Mouse (Mus musculus) kidney, postnatal 4 days (tissue): ENCODE data around the gene Nphp1.
A peak's percentile ranks its signal among the peaks of the same experiment; 100 is the strongest.

ENCODE experiments used
- DNase-seq, 2 experiments: peaks; one replicate each; pipeline ENCODE4 v3.0.0; 2021; ENCODE audit warnings: mixed read lengths in 2 of 2

Gene Nphp1

DNA sequence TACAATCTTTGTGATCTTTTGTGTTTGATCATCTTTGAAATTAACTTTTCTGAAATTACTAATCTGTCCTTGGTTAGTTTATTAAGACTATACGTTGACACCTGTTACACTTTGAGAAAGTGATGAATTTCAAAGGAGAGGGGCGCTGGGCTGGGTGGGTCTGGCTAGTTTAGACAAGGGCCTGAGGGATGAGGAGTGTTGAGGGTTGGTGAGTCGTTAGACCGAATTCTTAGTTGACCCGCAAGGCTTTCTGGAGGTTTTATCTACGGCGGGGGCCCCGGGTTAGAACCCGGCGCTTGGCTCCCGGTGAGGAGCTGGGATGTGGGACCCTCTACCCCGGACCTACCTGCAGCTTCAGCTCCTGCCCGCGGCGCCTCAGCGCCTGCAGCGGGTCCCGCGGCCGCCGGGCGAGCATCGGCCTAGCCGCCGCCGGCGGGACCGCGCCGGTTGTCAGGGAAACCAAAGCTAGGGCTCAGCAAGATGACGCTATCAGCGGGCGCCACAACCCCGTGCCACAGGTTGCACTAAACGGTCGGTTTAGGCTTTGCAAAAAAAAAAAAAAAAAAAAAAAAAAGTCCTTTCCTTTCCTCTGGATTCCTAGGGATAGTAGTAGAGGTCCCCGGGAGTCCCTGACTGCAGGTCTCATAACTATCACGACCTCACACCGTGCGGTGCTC lies at the start of gene Nphp1:
Nphp1 (minus strand) TSS at position 458 of the 677 bp plus-strand sequence.
- DNase-seq = peak; percentile 93 to 94

DNA sequence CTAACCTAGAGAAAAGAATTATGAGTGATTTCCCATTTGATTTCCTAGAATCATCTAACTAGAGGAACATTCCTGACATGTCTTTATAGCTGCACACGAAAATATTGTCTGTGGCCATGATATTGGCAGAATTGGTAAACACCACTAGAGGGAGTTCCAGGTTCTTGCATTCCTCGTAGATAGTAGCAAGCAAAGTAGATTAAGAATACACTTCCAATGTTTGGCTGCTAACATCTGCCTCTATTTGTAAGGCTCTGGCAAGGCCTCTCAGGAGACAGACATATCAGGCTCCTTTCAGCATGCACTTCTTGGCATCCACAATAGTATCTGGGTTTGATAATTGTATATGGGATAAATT lies 44.1 kb upstream of the Nphp1 start:
- DNase-seq = no peak

DNA sequence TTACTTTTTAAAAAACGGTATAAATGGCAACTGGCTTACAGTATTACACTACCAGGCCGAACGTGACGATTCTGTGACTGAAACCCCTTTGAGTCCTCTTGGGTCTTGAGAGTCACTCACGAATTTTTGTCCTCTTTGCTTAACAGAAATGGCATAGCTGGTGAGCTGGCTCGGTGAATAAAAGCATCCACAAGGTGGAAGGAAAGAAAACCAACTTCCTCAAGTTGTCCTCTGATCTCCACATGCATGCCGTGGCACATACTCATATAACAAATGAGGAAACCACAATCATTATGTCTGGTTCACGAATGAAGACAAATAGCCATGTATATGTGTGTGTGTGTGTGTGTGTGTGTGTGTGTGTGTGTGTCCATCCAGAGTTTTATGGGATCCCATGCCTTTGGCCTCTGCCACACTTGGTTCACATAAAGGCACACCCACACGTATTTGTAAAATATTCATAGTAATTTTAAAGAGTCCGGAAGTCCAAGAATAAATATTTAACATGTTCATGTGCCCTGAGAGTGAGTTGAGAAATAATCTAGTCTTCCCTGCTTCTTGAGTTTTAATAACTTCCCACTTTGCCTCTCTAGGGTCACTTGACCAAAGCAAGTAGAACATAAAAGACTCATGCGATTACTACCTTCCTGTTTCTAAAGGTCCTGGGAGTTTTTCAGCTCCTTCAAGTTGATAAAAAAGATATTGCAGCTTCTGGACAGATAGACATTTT lies 43.6 kb upstream of the Nphp1 start:
- DNase-seq = no peak

DNA sequence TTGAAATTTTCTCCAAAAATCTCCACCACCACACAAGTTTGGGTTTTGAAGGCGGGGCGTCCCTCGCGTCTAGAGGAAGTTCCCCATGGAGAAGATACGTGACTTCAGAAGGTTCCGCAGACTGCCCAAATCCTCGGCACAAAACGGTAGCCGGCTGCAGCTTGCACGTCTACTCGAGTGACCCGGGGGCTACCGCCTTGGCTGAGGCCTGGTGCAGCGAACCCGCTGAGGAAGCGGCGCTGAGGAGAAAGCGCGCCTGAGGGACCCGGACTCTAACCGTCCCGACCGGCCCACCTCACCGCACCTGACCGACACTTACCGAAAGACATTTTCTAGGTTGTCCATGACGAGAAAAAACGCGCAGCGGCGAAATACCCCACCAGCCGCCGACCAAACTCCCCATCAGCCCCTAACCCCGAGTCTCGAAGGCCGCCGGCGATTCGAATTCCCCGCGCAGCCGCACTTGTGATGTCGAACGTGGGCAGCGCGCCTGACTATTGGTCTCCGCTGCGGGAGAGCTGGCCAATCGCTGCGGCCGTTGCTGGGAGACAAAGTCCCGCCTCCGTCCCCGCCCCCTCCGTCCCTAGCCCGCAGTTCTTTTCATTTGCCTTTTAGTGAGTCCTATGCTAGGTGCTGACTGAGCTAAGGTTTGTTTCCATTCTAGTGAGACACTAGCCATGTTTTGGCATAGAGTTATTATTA lies 42.9 kb upstream of the Nphp1 start, which contains the start of gene Bub1:
Bub1 (minus strand) TSS at position 465 of the 702 bp plus-strand sequence.
- DNase-seq = peak; percentile 98

DNA sequence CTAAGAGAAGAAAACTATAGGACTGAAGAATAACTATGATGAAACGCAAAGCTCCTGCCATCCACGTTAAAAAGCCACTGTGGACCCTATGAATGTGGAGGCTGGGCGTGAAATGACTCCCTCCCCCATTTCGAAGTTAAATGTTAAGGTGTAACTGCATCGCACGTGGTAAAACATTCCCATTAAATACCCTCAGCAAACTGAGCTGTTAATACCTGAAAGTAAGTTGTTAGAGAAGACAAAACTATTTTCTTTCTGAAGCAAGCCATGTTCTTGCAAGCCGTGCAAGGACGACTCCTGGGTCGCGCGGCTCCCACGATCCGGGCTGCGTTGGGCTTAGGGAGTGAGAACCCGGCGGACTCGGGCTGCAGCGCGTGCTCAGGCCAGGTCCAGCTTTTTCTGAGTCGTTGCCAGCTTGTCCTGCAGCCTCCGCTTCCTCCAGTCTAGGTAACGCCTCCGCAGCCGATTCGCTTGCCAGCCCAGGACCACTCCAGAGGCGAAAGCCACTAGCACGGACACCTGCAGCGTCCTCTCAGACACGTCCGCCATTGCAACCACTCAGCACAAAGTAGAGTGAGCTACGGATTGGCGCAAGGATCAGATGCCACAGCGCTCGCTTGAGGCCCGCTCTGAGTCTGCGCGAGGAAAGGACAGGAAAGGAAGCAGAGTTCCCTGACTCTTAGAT lies 3.4 kb upstream of the Nphp1 start, which contains the start of gene Mtln:
Mtln (minus strand) TSS at position 570 of the 685 bp plus-strand sequence.
- peak; percentile 91 to 94 for DNase-seq

DNA sequence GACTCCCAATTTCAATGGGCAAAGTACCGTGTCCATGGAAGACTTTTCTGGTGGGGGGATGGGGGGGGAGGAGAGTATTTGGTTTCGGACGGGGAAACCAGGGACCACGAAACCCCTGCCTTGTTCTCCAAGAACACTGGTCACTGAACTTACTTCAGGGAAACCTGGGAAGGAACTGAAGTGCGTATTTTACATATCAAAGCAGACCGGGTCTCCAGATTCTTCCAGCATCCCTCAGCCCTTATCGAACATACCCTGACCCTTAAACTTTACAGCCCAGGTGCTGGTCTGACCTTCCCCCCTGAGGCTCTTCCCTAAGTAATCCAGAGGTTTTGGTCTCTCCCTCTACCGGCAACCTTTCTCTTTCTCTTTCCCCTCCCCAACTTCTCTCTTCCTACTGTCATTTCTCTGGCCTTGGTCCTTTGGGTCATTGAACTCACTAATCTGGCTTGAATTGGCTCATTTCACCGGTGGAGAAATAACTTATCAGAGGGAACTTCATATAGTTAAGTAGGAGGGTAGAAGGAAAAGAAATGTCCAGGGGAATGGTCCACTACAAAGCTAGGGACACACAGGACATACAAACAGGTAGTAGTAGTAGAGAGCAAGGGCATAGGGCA lies 1.1 kb upstream of the Nphp1 start:
- DNase-seq = no peak

DNA sequence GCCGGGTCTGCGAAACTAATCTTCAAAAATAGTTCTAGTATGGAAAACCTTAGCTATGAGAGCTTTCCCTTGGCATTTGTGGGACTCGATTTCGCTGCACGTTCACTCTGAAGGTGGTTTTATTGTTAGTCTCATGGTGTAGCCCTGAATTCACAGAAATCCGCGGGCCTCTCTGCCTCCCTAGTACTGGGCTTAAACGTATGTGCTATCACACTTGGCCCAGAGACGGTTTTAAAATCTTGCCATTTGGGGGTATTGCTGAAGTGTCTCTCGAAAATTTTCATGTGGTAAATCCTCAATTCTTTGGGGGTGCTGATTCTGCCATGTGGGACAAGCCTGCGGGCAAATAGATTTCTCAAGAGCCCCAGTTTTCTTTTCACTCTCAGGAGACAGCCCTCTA lies 441 bp upstream of the Nphp1 start:
- peak in 1 of 2 experiments; percentile 41 for DNase-seq

DNA sequence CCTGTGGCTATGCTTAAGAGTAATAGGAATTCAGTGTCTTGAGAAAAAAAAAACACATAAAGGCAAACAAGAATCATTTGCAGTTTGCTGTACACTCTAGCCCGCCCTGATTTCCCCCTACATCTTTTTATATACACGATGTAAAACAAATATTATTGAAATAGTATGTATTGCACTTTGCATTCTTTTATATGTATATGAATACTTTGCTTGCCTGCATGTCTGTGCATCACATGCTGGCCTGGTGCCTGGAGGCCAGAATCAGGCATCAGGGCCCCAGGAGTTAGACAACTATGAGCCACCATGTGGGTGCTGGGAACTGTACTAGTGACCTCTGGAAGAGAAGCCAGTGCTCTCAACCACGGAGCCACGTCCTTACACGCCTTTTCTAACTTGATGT lies 1.5 kb downstream of the Nphp1 start:
- no peak for DNase-seq

DNA sequence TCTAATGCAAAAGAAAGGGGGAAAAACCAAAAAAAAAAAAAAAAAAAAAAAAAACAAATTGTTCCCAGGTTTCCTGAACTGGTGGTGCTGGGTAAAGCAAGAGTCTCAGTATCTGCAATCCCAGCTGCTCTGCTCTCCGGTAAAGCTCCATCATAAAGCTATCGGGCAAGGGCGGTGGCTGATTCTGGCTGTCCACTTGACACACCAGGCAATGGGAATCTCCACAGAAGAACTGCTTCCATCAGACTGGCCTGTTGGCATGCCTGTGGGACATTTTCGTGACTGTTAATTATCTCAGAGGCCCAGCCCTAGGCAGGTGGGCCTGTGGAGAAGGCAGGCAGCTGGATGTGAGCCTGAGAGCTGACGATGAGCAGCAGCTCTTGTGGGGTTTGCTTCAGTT lies 10.2 kb downstream of the Nphp1 start:
- DNase-seq = no peak

DNA sequence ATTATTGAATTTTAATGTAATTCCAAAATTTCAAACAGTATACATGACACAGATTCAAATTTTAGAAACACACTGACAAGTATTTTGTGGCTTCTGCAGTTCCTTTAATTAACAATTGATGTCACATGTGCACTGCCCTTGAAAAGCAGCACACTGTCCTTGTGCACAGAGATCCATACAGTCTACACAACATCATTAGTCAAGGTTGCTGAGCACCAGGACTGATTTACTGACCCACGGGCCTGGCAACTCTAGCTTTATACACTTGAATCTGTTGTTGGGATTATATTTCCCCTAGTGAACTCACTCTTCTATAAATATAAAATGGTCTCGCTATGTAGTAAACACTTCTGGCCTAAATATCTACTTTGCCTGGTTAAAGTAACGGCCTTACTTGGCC lies 13.7 kb downstream of the Nphp1 start:
- DNase-seq = no peak

DNA sequence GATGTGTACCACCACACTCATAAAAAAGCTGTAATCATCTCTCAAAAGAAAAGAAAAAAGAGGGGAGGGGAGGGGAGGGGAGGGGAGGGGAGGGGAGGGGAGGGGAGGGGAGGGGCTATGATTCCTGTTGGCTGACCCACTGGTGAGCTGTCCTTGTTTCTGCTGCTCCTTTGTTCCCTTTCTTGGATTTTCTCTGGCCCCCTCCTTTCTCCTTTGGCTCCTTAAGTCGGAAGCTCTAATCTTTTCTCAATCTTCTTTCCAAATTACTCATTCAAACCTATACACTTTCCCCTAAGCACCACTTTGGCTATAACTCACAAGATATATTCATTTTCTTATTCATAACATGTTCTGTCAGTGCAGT lies 14.1 kb downstream of the Nphp1 start:
- DNase-seq = no peak

DNA sequence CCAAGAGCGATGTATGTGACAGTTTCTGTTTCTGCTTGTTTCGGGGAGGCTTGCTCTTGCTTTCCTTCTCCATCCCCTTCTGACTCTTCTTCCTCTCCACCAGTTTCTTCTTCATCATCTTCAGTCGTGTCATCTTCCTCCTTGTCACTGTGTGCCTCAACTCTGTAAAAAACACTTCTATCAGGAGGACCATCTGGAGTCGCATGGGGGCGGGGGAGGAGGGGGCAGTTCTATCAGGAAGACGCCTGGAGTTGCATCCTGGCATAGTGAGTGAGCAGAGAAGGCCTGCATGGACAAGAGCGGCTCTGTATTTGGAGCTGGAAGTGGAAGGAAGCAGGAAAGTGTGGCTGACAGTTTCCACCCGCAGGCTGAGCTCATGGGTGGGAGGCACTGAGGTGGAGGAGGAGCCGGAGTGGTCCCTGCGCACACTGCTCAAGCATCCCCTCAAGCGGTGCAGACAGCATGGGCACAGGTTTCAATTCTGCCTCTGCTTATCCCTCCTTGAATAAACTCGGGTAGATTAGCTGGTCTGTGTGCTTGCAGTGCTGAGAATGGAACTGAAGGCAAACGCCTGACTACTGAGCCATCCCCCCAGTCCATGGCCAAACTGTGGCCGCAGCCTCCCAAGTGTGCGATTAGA lies 14.6 kb downstream of the Nphp1 start:
- no peak for DNase-seq

DNA sequence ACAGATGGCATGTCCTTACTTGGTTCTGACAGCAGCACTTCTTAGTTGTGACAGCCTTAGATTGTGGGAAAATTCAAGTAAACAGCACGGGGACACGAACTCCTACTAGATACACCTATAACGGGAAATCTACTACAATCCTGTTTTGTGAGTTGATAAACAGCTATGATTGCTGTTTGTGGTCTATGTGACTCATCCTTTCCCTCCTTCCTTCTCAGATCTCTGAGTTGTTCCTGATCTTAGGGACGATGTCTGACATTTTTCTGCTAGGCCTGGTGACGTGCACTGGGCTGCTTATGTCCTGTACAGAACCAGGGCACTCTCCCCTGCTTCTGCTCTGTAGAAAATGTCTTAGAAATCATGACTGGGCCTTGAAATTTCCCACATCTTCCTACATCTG lies 27.1 kb downstream of the Nphp1 start:
- no peak for DNase-seq

DNA sequence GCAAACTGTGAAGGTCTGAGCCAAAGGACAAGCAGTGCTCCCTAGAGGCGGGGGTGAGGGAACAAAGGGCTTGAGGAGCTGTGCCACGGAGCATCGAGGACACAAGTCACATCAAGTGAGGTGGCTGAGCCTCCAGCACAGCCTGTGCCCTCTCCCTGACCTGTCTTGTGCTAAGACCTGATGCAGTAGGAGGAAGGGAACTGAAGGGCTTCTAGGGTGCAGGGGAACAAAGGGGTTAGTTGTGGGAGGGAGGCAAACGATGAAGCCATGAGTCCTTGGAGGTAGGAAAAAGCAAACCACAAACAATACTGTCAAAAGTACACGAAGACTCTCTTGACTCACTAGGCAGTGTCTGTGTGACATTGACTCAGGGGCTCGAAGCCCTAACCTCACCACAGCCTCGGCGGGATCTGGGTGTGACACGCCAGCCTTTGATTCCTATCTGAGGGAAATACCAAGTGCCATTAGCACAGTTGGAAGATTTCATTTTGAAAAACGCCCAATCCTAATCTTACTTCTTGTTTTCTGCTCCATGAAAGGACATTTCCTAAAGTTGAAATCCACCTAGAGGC lies 28.2 kb downstream of the Nphp1 start:
- DNase-seq = no peak

DNA sequence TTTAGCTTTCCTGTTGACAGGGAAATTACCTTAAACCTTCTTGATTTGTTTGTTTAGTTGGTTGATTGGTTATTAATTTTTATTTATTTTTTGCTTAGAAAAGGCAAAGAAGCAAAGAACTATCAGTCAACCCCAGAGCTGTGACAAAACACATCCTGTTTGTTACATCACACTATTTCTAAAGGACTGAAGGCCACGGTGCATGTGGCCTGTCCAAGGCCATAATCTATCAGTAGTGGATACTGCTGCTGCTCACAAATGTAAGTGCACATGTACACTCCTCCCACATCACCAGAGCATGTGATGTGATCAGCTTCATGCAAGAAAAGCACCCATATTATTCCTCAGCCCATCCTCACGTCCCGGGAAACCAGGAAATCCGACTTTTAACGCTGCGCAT lies 28.7 kb downstream of the Nphp1 start:
- DNase-seq = no peak

DNA sequence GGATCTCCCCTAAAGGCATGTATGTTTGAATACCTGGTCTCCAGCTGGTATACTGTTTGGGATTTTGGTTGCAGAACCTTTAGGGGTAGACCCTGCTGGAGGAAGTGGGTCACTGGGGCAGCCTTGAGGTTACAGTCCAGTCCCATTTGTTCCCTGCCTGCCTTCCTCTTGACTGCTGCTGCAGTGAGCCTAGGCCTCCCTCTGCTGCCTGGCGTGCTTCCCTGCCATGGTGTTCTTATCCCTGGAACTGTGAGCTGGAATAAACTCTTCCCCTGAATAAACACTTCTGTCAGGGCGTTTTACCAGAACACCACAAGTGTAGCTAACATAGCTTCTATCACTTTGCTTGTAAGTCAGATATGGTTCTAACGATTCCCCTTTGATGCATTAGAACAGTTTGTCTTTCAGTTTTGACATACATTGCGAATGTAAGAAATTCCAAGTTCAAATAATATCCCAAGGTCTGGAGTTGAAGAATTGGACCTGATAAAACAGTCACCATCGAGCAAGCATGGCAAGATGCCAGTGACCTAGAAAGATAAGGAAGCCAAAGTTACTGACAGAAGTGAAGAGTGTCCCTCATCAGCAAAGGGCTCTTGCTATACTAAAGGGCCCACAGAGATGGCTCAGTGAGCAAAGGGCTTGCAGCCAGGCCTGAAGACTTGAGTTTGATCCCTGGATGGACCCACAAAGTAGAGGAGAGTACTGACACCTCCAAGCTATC lies 29.4 kb downstream of the Nphp1 start:
- no peak for DNase-seq

DNA sequence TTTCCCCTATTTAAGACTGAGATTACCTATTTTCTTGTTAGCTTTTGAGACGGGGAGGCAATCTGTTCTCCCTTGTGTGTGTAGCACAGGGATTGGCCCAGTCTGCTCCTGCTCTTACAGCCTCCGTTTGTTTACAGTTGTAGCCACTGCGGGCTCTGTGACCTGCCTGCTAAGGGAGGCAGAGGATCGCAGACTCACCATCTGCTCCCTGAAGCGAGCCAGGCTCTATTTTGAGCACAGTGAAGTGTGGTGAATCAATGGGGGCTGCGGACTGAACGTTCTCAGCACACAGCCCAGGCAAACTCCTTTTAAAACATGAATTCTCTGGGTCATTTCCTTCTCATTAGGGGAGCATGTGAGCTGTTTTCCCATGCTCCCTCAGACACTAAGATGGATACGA lies 31.5 kb downstream of the Nphp1 start:
- DNase-seq = peak; percentile 32 to 46

DNA sequence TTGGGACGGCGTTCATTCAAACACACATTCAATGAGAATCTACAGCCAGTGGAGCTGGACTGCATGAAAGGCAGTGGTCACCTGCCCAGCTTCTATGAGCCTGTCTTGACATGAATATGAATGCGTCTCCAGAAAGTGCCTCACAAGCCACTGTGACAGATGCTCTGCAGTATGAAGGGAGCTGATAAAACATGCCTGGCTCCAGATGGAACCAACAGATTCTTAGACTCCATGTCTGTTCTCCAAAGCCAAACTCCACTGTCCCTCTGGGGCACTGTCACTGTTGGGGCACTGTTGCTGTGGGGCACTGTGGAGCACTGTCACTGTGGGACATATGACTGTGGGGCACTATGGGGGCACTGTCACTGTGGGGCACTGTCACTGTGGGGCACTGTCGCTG lies 34.6 kb downstream of the Nphp1 start:
- no peak for DNase-seq

DNA sequence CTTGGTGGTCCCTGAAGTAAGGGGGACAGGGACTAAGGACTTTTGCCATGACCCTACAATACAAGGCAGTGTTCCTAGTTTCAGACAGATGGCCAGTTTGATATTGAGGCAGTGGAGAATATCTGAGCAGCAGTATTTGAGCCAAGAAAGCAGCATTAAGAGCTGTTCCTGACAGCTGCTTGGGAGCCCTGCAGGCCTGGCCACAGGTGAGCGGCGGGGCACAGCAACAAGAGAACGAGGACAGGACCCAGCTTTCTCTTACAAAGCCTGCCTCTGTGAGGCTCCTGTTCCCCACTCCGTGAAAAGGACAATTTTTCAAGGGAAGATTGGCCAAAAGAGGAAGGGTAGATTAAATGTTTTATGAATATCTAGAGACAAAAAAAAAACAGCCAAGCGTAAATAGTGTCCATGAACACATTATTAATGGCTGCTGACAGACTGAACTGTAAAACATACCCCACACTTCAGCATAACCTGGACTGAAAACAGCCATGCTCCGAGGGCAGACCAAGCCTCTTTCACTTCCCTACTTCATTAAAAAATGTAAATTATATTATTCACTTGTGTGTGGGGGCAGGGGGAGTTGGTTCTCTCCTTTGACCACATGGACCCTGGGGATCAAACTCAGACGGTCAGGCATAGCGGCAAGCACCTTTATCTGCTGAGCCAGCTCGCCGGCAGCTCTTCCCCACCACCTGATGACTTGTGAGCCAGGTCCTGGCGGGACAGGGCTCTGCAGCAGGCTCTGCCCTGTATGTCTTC lies 36.7 kb downstream of the Nphp1 start:
- DNase-seq = no peak

DNA sequence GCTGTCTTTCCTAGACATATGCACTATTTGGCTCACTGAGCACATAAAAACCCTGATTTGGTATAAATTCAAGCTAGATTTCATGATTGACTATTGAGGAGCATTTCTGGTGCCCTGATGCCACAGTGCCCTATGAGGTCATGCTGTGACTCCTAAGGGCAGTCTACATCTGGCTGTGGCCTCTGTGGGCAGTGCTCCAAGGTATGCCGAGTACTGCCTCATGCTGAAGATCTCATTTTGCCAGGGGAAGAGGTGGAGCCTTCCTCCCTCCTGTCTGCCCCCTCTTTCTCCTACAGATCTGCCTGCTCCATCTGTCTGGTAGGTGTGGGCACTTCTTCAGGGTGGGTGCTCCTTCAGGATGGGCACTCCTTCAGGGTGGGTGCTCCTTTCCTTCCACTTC lies 39.3 kb downstream of the Nphp1 start:
- no peak for DNase-seq

DNA sequence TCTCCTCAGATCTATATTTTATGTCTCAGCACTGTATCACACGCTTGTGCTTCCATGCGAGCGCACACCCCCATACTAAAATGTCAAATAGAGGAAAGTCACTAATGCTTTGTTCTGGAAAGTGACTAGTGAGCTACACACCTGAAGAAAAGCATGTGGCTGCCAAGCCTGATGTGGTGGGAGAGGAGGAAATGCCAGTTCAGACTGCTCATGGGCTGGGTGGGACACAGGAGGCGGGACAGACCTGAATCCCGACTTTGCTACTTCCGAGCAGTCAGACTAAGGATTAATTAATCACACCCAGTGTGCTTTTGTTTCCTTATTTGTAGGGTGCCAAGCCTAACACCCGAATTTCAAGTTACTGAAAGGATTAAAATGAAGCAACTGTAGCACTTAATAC lies 40.4 kb downstream of the Nphp1 start:
- no peak for DNase-seq
